Mouse (Mus musculus): ENCODE results near the gene Rasgrp3.

DNA sequence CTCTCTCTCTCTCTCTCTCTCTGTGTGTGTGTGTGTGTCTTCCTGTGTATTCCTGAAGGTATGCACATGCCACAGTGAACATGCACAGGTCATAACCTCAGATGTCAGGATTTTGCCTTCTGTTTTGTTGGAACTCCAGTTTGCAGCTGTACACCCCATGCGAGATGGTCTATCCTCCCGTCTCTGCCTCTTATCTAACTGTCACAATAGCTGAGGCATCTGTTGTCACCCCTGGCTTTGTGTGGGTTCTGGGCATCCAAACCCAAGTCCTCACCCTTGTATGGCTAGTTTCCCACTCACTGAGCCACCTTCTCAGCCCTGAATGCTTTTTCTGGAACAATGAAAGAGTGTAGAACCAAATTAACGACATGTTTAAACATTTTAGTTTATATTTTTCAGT is 44.7 kb downstream of the Rasgrp3 start:
- TF ChIP-seq POLR2A (IDR thresholded peaks at IDR 0.05; ENCODE audit: insufficient read depth, low read depth, low read length) (no peak), CTCF (IDR thresholded peaks at IDR 0.05) (no peak), EP300 (IDR thresholded peaks at IDR 0.05; ENCODE audit: insufficient read depth, low read depth, low read length) (no peak)
